Mouse (Mus musculus) MEL (cell line): ENCODE data around the gene Fcrla. TPM values are rescaled to one million over a fixed set of nuclear protein-coding genes. Genes with fewer than 3 reads are reported as not detected.

Experiments used
- DNase-seq: peaks from one replicate; pipeline ENCODE4 v3.0.0; 2011; ENCODE audit warnings: low read depth, low spot score
- H3K27ac ChIP-seq: 2 replicates; pipeline ENCODE4 v1.5.1; 2012; ENCODE audit warnings: low read depth, mild to moderate bottlenecking, control low read depth, low read length, moderate library complexity; ENCODE audit not compliant: control insufficient read depth
- H3K27me3 ChIP-seq, 2 experiments: fragments of 150-350 bp in 1 of 2; sonication (generic) in 1 of 2; 2 replicates each; pipeline ENCODE4 v1.6.1; 2012; ENCODE audit warnings: low read length in 2 of 2, mild to moderate bottlenecking in 2 of 2, improper control_type of control experiment in 1 of 2, moderate library complexity in 1 of 2; ENCODE audit not compliant: insufficient read depth in 2 of 2, control insufficient read depth in 1 of 2
- H3K36me3 ChIP-seq, 2 experiments: 2 replicates each; pipeline ENCODE4 v1.6.1; 2012 to 2014; ENCODE audit warnings: low read length in 2 of 2, improper control_type of control experiment in 1 of 2, inconsistent platforms in 1 of 2, mild to moderate bottlenecking in 1 of 2; ENCODE audit not compliant: insufficient read depth in 2 of 2, control insufficient read depth in 1 of 2
- H3K4me1 ChIP-seq, 2 experiments: fragments of 150-350 bp in 1 of 2; sonication (generic) in 1 of 2; 2 replicates each; pipeline ENCODE4 v1.6.1; 2012; ENCODE audit warnings: low read length in 2 of 2, improper control_type of control experiment in 1 of 2, mild to moderate bottlenecking in 1 of 2; ENCODE audit not compliant: insufficient read depth in 2 of 2, control insufficient read depth in 1 of 2
- H3K4me3 ChIP-seq, 2 experiments: fragments of 150-350 bp in 1 of 2; sonication (generic) in 1 of 2; 2 replicates each; pipeline ENCODE4 v1.5.1; 2012; ENCODE audit warnings: low read depth in 2 of 2, low read length in 2 of 2, mild to moderate bottlenecking in 2 of 2, moderate library complexity in 2 of 2, control low read depth in 1 of 2, improper control_type of control experiment in 1 of 2; ENCODE audit not compliant: control insufficient read depth in 1 of 2, insufficient read depth in 1 of 2
- H3K79me2 ChIP-seq: 2 replicates; pipeline ENCODE4 v1.6.1; 2012; ENCODE audit warnings: mild to moderate bottlenecking, low read length, moderate library complexity; ENCODE audit not compliant: control insufficient read depth, poor library complexity, insufficient read depth
- H3K9ac ChIP-seq: 2 replicates; pipeline ENCODE4 v1.6.1; 2012; ENCODE audit warnings: low read depth, mild to moderate bottlenecking, control low read depth, low read length, moderate library complexity; ENCODE audit not compliant: control insufficient read depth, poor library complexity, severe bottlenecking
- H3K9me3 ChIP-seq: fragments of 150-350 bp; sonication (generic); replicated peaks from 2 replicates; pipeline ENCODE4 v1.6.1; 2012; ENCODE audit warnings: mild to moderate bottlenecking, low read length, improper control_type of control experiment, moderate library complexity; ENCODE audit not compliant: insufficient read depth
- BHLHE40 ChIP-seq: IDR thresholded peaks from 2 replicates; pipeline ENCODE4 v1.6.1; 2012; ENCODE audit warnings: low read depth, mild to moderate bottlenecking, inconsistent platforms, low read length, improper control_type of control experiment, borderline replicate concordance
- CHD2 ChIP-seq: IDR thresholded peaks from 2 replicates; pipeline ENCODE4 v1.6.1; 2011; ENCODE audit warnings: low read length, improper control_type of control experiment
- ELF1 ChIP-seq: IDR thresholded peaks from 2 replicates; pipeline ENCODE4 v1.6.1; 2014; ENCODE audit warnings: low read depth, mild to moderate bottlenecking, inconsistent platforms, low read length, improper control_type of control experiment, moderate library complexity
- EP300 ChIP-seq, 2 experiments: IDR thresholded peaks; 2 replicates each; pipeline ENCODE4 v1.6.1; 2011; ENCODE audit warnings: improper control_type of control experiment in 2 of 2, low read length in 2 of 2, low read depth in 1 of 2, mild to moderate bottlenecking in 1 of 2
- ETS1 ChIP-seq: IDR thresholded peaks from 2 replicates; pipeline ENCODE4 v1.6.1; 2012; ENCODE audit warnings: low read depth, mild to moderate bottlenecking, inconsistent platforms, low read length, improper control_type of control experiment, moderate library complexity
- GABPA ChIP-seq: IDR thresholded peaks from 2 replicates; pipeline ENCODE4 v1.6.1; 2012; ENCODE audit warnings: low read depth, mild to moderate bottlenecking, inconsistent platforms, low read length, improper control_type of control experiment, moderate library complexity
- GATA1 ChIP-seq: IDR thresholded peaks from 2 replicates; pipeline ENCODE4 v1.6.1; 2011; ENCODE audit warnings: low read depth, low read length, improper control_type of control experiment
- JUND ChIP-seq: IDR thresholded peaks from 2 replicates; pipeline ENCODE4 v1.6.1; 2011; ENCODE audit warnings: low read depth, mild to moderate bottlenecking, improper control_type of control experiment, low read length
- MAFK ChIP-seq: IDR thresholded peaks from 2 replicates; pipeline ENCODE4 v1.6.1; 2011; ENCODE audit warnings: low read depth, mild to moderate bottlenecking, low read length, improper control_type of control experiment, borderline replicate concordance
- MAX ChIP-seq: IDR thresholded peaks from 2 replicates; pipeline ENCODE4 v1.6.1; 2011; ENCODE audit warnings: low read length, improper control_type of control experiment
- MAZ ChIP-seq: IDR thresholded peaks from 2 replicates; pipeline ENCODE4 v1.6.1; 2012; ENCODE audit warnings: low read depth, mild to moderate bottlenecking, inconsistent platforms, low read length, improper control_type of control experiment
- MXI1 ChIP-seq: IDR thresholded peaks from 2 replicates; pipeline ENCODE4 v1.6.1; 2011; ENCODE audit warnings: mild to moderate bottlenecking, low read depth, low read length, improper control_type of control experiment
- MYC ChIP-seq: IDR thresholded peaks from 2 replicates; pipeline ENCODE4 v1.6.1; 2011; ENCODE audit warnings: low read depth, mild to moderate bottlenecking, low read length, improper control_type of control experiment, moderate library complexity
- NELFE ChIP-seq: IDR thresholded peaks from 2 replicates; pipeline ENCODE4 v1.6.1; 2011; ENCODE audit warnings: low read depth, low read length, improper control_type of control experiment
- NRF1 ChIP-seq: IDR thresholded peaks from 2 replicates; pipeline ENCODE4 v1.6.1; 2014; ENCODE audit warnings: low read depth, mild to moderate bottlenecking, inconsistent platforms, low read length, improper control_type of control experiment, moderate library complexity; ENCODE audit not compliant: poor library complexity, insufficient read depth, severe bottlenecking
- RAD21 ChIP-seq: IDR thresholded peaks from 2 replicates; pipeline ENCODE4 v1.6.1; 2011; ENCODE audit warnings: mild to moderate bottlenecking, low read depth, low read length, improper control_type of control experiment
- SIN3A ChIP-seq: IDR thresholded peaks from 2 replicates; pipeline ENCODE4 v1.6.1; 2012; ENCODE audit warnings: low read length, improper control_type of control experiment, inconsistent platforms
- SMC3 ChIP-seq: IDR thresholded peaks from 2 replicates; pipeline ENCODE4 v1.6.1; 2011; ENCODE audit warnings: low read depth, low read length, improper control_type of control experiment
- TCF12 ChIP-seq: IDR thresholded peaks from 2 replicates; pipeline ENCODE4 v1.6.1; 2014; ENCODE audit warnings: low read depth, mild to moderate bottlenecking, inconsistent platforms, low read length, improper control_type of control experiment, moderate library complexity
- USF2 ChIP-seq, 2 experiments: IDR thresholded peaks; 2 replicates each; pipeline ENCODE4 v1.6.1; 2011 to 2012; ENCODE audit warnings: improper control_type of control experiment in 2 of 2, low read length in 2 of 2, borderline replicate concordance in 1 of 2, inconsistent platforms in 1 of 2, low read depth in 1 of 2, mild to moderate bottlenecking in 1 of 2; ENCODE audit not compliant: insufficient read depth in 1 of 2
- ZC3H11A ChIP-seq: IDR thresholded peaks from 2 replicates; pipeline ENCODE4 v1.6.1; 2012; ENCODE audit warnings: low read depth, mild to moderate bottlenecking, inconsistent platforms, low read length, improper control_type of control experiment
- ZKSCAN1 ChIP-seq: IDR thresholded peaks from 2 replicates; pipeline ENCODE4 v1.6.1; 2012; ENCODE audit warnings: low read depth, mild to moderate bottlenecking, inconsistent platforms, low read length, improper control_type of control experiment, moderate library complexity
- ZMIZ1 ChIP-seq: IDR thresholded peaks from 2 replicates; pipeline ENCODE4 v1.6.1; 2012; ENCODE audit warnings: low read depth, mild to moderate bottlenecking, inconsistent platforms, low read length, improper control_type of control experiment, moderate library complexity
- ZNF384 ChIP-seq: IDR thresholded peaks from 2 replicates; pipeline ENCODE4 v1.6.1; 2012; ENCODE audit warnings: low read depth, mild to moderate bottlenecking, inconsistent platforms, low read length, improper control_type of control experiment
- polyA plus RNA-seq, 2 experiments: library from polyadenylated mRNA; stranded (reverse) in 1 of 2; unstranded in 1 of 2; fragments of >175 nt in 1 of 2; fragments of >200 nt in 1 of 2; gene quantifications; 2 replicates each; pipeline versions ENCODE4 v1.2.1 to v1.2.4; 2012; ENCODE audit warnings: low replicate concordance in 2 of 2, low read depth in 1 of 2; ENCODE audit not compliant: insufficient read length in 2 of 2, insufficient read depth in 1 of 2, missing spikeins in 1 of 2
- total RNA-seq: library from RNA; depleted of rRNA; stranded (reverse); fragments of 300-350 nt; gene quantifications from 2 replicates; pipeline ENCODE4 v1.2.3, GENCODE M21; 2012

Gene Fcrla
- total and polyA plus RNA-seq, 3 experiments = 0.12 to 0.18 TPM; not detected in 1

DNA sequence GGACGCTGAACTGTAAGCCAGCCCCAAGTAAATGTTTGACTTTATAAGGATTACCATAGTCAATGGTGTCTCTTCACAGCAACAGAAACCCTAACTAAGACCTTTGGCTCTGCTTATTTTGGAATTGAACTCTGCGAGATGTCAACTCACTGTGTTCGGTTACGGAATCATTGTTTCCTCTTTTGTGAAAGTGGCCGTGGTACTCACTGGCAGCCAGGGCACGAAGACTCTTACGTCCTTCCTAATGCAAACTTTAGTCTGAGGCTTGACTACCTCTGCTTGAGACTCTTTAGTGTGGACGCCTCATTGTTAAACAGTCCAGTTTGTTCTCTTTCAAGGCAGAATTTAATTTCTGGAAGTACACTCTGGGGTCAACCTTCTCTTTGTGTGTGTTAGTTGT lies 8.1 kb downstream of the Fcrla start:
- no peak overlapping the region for H3K27ac ChIP-seq
- no peaks in the 10 kb centered on the region for H3K27me3 ChIP-seq
- H3K4me3 ChIP-seq = no peak overlapping the region
- no peaks in the 10 kb centered on the region for H3K79me2 ChIP-seq
- no peak overlapping the region for H3K9ac ChIP-seq
- H3K36me3 ChIP-seq = peaks cover 0 to 3% of the 10 kb centered on the region in 2 experiments; a peak in 1 of 4 replicates
- H3K4me1 ChIP-seq = peaks cover 0 to 6% of the 10 kb centered on the region in 2 experiments; a peak in 3 of 4 replicates
- no peak for DNase-seq
- H3K9me3 ChIP-seq = no peaks in the 10 kb centered on the region
- no peak for TF ChIP-seq BHLHE40
- no peak for TF ChIP-seq ETS1
- TF ChIP-seq NELFE = no peak

DNA sequence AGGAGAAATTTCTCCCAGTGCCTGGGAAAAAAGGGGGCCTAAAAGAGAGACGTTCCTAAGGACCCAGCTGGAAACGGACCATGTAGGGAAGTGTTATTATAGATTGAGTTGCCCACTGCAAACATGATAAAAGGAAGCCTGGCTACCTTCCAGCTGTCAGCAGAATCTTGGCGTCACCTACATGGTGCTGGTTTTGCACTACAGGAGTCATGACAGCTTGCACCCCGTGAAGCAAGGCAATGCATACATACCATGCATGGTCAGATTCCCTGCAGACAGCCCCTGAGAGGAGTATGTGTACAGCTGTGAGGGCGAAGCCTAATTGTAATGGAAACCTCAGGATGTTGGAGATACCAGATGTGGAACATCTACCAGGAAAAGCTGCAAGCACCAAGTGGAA lies 11.7 kb downstream of the Fcrla start:
- Histone ChIP-seq H3K36me3 (no peaks in the 10 kb centered on the region), H3K4me1 (0 out of 4 replicates have a peak, but pooled peaks cover 0 to 2% of the 10 kb centered on the region in 2 experiments), H3K4me3 (no peak overlapping the region), H3K9me3 (no peaks in the 10 kb centered on the region), H3K27me3 (no peaks in the 10 kb centered on the region), H3K79me2 (no peaks in the 10 kb centered on the region), H3K9ac (no peak overlapping the region), H3K27ac (no peak overlapping the region)
- TF ChIP-seq TCF12 (no peak), MAFK (no peak), GABPA (no peak), CHD2 (no peak), USF2 (IDR thresholded peaks at IDR 0.05; ENCODE audit: borderline replicate concordance in 1 of 2, insufficient read depth in 1 of 2, low read depth in 1 of 2, low read length in 2 of 2) (no peak), EP300 (IDR thresholded peaks at IDR 0.05; ENCODE audit: low read depth in 1 of 2, low read length in 2 of 2) (peak; percentile 17 to 30; a peak in 2 of 4 replicates), ETS1 (0 out of 2 replicates have a peak, but pooled peaks have one; percentile 28), ZNF384 (no peak), RAD21 (no peak)
- DNase-seq = peak; percentile 56

GRCm38 (mm10) chr1:170912891-170913615 lies 14.3 kb downstream of the Fcrla start, which contains the start of gene Fcrlb:
Fcrlb (minus strand) TSS chr1:170912941.
- no peak for DNase-seq
- no peaks in the 10 kb centered on the region; a peak in 1 of 4 replicates for H3K27me3 ChIP-seq
- no peaks in the 10 kb centered on the region for H3K79me2 ChIP-seq
- H3K27ac ChIP-seq = no peak within 1 kb of the TSS
- no peak within 1 kb of the TSS for H3K4me3 ChIP-seq
- H3K9ac ChIP-seq = no peak within 1 kb of the TSS
- H3K9me3 ChIP-seq = no peaks in the 10 kb centered on the region
- H3K4me1 ChIP-seq = 0 out of 4 replicates have a peak, but pooled peaks cover 0 to 2% of the 10 kb centered on the region in 2 experiments
- H3K36me3 ChIP-seq = no peaks in the 10 kb centered on the region
- no peak for TF ChIP-seq MAZ
- TF ChIP-seq MAX = no peak
- TF ChIP-seq MXI1 = no peak
- TF ChIP-seq ZC3H11A = no peak
- TF ChIP-seq MYC = no peak
- no peak for TF ChIP-seq GATA1
- TF ChIP-seq JUND = no peak
- TF ChIP-seq NRF1 = no peak
- no peak for TF ChIP-seq SIN3A
- no peak for TF ChIP-seq USF2 (IDR thresholded peaks at IDR 0.05; ENCODE audit: borderline replicate concordance in 1 of 2, insufficient read depth in 1 of 2, low read depth in 1 of 2, low read length in 2 of 2)
- TF ChIP-seq ZKSCAN1 = no peak
- no peak for TF ChIP-seq ELF1
- no peak for TF ChIP-seq EP300 (IDR thresholded peaks at IDR 0.05; ENCODE audit: low read depth in 1 of 2, low read length in 2 of 2)
- TF ChIP-seq SMC3 = no peak
- no peak for TF ChIP-seq ZMIZ1
